Mouse (Mus musculus): ENCODE results near the gene Rabepk.

- TF ChIP-seq FOSL1 (IDR thresholded peaks at IDR 0.05; ENCODE audit: insufficient read depth, low read length, poor library complexity, severe bottlenecking) (no peak), MYOD1 (IDR thresholded peaks at IDR 0.05; ENCODE audit: control insufficient read depth, insufficient read length, low read depth) (no peak), USF1 (IDR thresholded peaks at IDR 0.05; ENCODE audit: low read depth) (no peak)
Observed at GRCm38 (mm10) chr2:34812706-34813105, 13.0 kb upstream of the Rabepk start.

Measured in C2C12 (cell line).